In genomic region chr6:50802956-50803355, GRCm38 (mm10) we compare ENCODE assay signal across 16 mouse cellular contexts.
DNase-seq lines count a peak whose midpoint lies in the region; ATAC-seq lines count a peak whose summit lies in the region.
"Had no signal": no experiment of that assay in that cellular context is flagged by ENCODE, and none has a peak within 500 bp of the region (broad histone marks: within the 10 kb centered on the region; RNA-seq: fewer than 3 reads in every experiment).

No protein-coding gene starts in this region.

- peaks cover 2% of the 10 kb centered on the region; the same call in 1 of the 2 replicates for H3K27me3 ChIP-seq in forebrain, embryonic 16.5 days (replicated peaks; ENCODE audit: control insufficient read depth, insufficient read depth, low read length)
- peaks cover 3% of the 10 kb centered on the region; the same call in 1 of the 2 replicates for H3K27me3 ChIP-seq in forebrain, embryonic 15.5 days
- no peaks in the 10 kb centered on the region for H3K27me3 ChIP-seq in embryonic facial prominence, embryonic 14.5 days (replicated peaks; ENCODE audit: control insufficient read depth, insufficient read depth, low read length)
- peaks cover 78% of the 10 kb centered on the region for H3K27me3 ChIP-seq in limb, embryonic 13.5 days
- no peaks in the 10 kb centered on the region for H3K27me3 ChIP-seq in neural tube, embryonic 15.5 days (replicated peaks)
- H3K27me3 ChIP-seq: CH12.LX had no signal

- peak; percentile 48 for DNase-seq in embryonic facial prominence, embryonic 14.5 days (ENCODE audit: low spot score)
- no peak for DNase-seq in urinary bladder, adult 2 months (ENCODE audit: low spot score)
- DNase-seq in lung, postnatal 10 days = no peak
- no peak for DNase-seq in left cerebral cortex, postnatal 25 days (ENCODE audit: low spot score in 2 of 2)
- DNase-seq: cerebellum, postnatal 25 days; heart, adult 18-20 months; thymus, adult 2 months had no signal

- H3K4me2 ChIP-seq in forebrain, embryonic 16.5 days (ENCODE audit: low read length) = no peak overlapping the region
- H3K4me2 ChIP-seq in forebrain, embryonic 15.5 days (replicated peaks) = no peak overlapping the region
- H3K4me2 ChIP-seq in embryonic facial prominence, embryonic 14.5 days (ENCODE audit: low read depth, low read length) = no peak overlapping the region
- H3K4me2 ChIP-seq in limb, embryonic 13.5 days (replicated peaks) = 0 out of 2 replicates have a peak overlapping the region, but pooled peaks have one; percentile 16
- no peak overlapping the region for H3K4me2 ChIP-seq in neural tube, embryonic 15.5 days
- H3K4me2 ChIP-seq: kidney, embryonic 15.5 days; liver, embryonic 12.5 days had no signal

- peak overlapping the region; percentile 40 for H3K9ac ChIP-seq in forebrain, embryonic 16.5 days (replicated peaks; ENCODE audit: low read depth, low read length)
- H3K9ac ChIP-seq in forebrain, embryonic 15.5 days (replicated peaks) = no peak overlapping the region
- H3K9ac ChIP-seq in embryonic facial prominence, embryonic 14.5 days (ENCODE audit: low read depth, low read length) = no peak overlapping the region
- H3K9ac ChIP-seq in limb, embryonic 13.5 days = no peak overlapping the region
- H3K9ac ChIP-seq in neural tube, embryonic 15.5 days (replicated peaks) = no peak overlapping the region
- H3K9ac ChIP-seq: kidney, embryonic 15.5 days; liver, embryonic 12.5 days had no signal

- no peaks in the 10 kb centered on the region for H3K9me3 ChIP-seq in forebrain, embryonic 16.5 days (ENCODE audit: control insufficient read depth, low read length)
- H3K9me3 ChIP-seq in forebrain, embryonic 15.5 days = no peaks in the 10 kb centered on the region
- H3K9me3 ChIP-seq in embryonic facial prominence, embryonic 14.5 days (ENCODE audit: control insufficient read depth, low read length) = no peaks in the 10 kb centered on the region
- no peaks in the 10 kb centered on the region for H3K9me3 ChIP-seq in limb, embryonic 13.5 days
- no peaks in the 10 kb centered on the region for H3K9me3 ChIP-seq in neural tube, embryonic 15.5 days (replicated peaks)
- H3K9me3 ChIP-seq: kidney, embryonic 15.5 days; liver, embryonic 12.5 days; megakaryocyte, embryonic 14.5 days had no signal

- 10% methylated on average over 7 of the region's 7 CpGs for WGBS in forebrain, embryonic 16.5 days
- WGBS in forebrain, embryonic 15.5 days = 12% methylated on average over 7 of the region's 7 CpGs
- 58% methylated on average over 7 of the region's 7 CpGs for WGBS in embryonic facial prominence, embryonic 14.5 days
- whole genome bisulfite sequencing in limb, embryonic 13.5 days = 32% methylated on average over 7 of the region's 7 CpGs
- WGBS in neural tube, embryonic 15.5 days = 21% methylated on average over 7 of the region's 7 CpGs

- H3K4me1 ChIP-seq in forebrain, embryonic 16.5 days (replicated peaks; ENCODE audit: control insufficient read depth, insufficient read depth, low read length) = peaks cover 21% of the 10 kb centered on the region
- H3K4me1 ChIP-seq in forebrain, embryonic 15.5 days = peaks cover 12% of the 10 kb centered on the region
- H3K4me1 ChIP-seq in embryonic facial prominence, embryonic 14.5 days (ENCODE audit: control insufficient read depth, insufficient read depth, low read length) = peaks cover 9% of the 10 kb centered on the region
- peaks cover 31% of the 10 kb centered on the region for H3K4me1 ChIP-seq in limb, embryonic 13.5 days
- H3K4me1 ChIP-seq in neural tube, embryonic 15.5 days = peaks cover 29% of the 10 kb centered on the region
- H3K4me1 ChIP-seq: liver, embryonic 12.5 days; megakaryocyte, embryonic 14.5 days had no signal

- ATAC-seq in forebrain, embryonic 16.5 days = no peak
- ATAC-seq in forebrain, embryonic 15.5 days (replicated peaks) = no peak
- ATAC-seq in embryonic facial prominence, embryonic 14.5 days (ENCODE audit: low read depth) = no peak
- ATAC-seq in limb, embryonic 13.5 days (ENCODE audit: low FRiP score, low read depth) = 0 out of 2 replicates have a peak, but pooled peaks have one; percentile 26
- ATAC-seq in neural tube, embryonic 15.5 days (ENCODE audit: low FRiP score) = 0 out of 2 replicates have a peak, but pooled peaks have one; percentile 25
- ATAC-seq: activated CD4-positive, CD25-positive, alpha-beta regulatory T cell, adult 4 months; liver, embryonic 12.5 days had no signal

- intact Hi-C loops in left cerebral cortex, postnatal 25 days (cut with DNase I) = no loop called here

- H3K36me3 ChIP-seq in forebrain, embryonic 16.5 days (ENCODE audit: control insufficient read depth, insufficient read depth) = no peaks in the 10 kb centered on the region
- no peaks in the 10 kb centered on the region for H3K36me3 ChIP-seq in forebrain, embryonic 15.5 days
- no peaks in the 10 kb centered on the region for H3K36me3 ChIP-seq in embryonic facial prominence, embryonic 14.5 days (ENCODE audit: control insufficient read depth, insufficient read depth, low read length)
- H3K36me3 ChIP-seq in limb, embryonic 13.5 days = no peaks in the 10 kb centered on the region
- no peaks in the 10 kb centered on the region for H3K36me3 ChIP-seq in neural tube, embryonic 15.5 days
- H3K36me3 ChIP-seq: kidney, embryonic 15.5 days; liver, embryonic 12.5 days had no signal

- no peak overlapping the region for H3K4me3 ChIP-seq in forebrain, embryonic 16.5 days (replicated peaks; ENCODE audit: low read length)
- H3K4me3 ChIP-seq in forebrain, embryonic 15.5 days = no peak overlapping the region
- no peak overlapping the region for H3K4me3 ChIP-seq in embryonic facial prominence, embryonic 14.5 days (ENCODE audit: low read depth, low read length)
- no peak overlapping the region for H3K4me3 ChIP-seq in limb, embryonic 13.5 days
- H3K4me3 ChIP-seq in neural tube, embryonic 15.5 days (replicated peaks) = no peak overlapping the region
- H3K4me3 ChIP-seq: kidney, embryonic 15.5 days; liver, embryonic 12.5 days; megakaryocyte, embryonic 14.5 days had no signal

- H3K27ac ChIP-seq in forebrain, embryonic 16.5 days (ENCODE audit: low read length) = no peak overlapping the region; the same call in 1 of the 2 replicates
- H3K27ac ChIP-seq in forebrain, embryonic 15.5 days (replicated peaks) = no peak overlapping the region
- no peak overlapping the region for H3K27ac ChIP-seq in embryonic facial prominence, embryonic 14.5 days (replicated peaks; ENCODE audit: low read depth, low read length)
- H3K27ac ChIP-seq in limb, embryonic 13.5 days = 0 out of 2 replicates have a peak overlapping the region, but pooled peaks have one; percentile 39
- peak overlapping the region; percentile 68 for H3K27ac ChIP-seq in neural tube, embryonic 15.5 days (replicated peaks)
- H3K27ac ChIP-seq: kidney, embryonic 15.5 days; liver, embryonic 12.5 days had no signal

Comparison
In these comparisons a context has a peak if more than half of its experiments do, and no peak if none do; other contexts are left out.
1. ATAC-seq: peak in limb, embryonic 13.5 days (single experiment) and neural tube, embryonic 15.5 days (single experiment); none in forebrain, embryonic 16.5 days (single experiment), forebrain, embryonic 15.5 days (single experiment) and embryonic facial prominence, embryonic 14.5 days (single experiment).
2. H3K27ac ChIP-seq: peak in limb, embryonic 13.5 days (single experiment) and neural tube, embryonic 15.5 days (single experiment); none in forebrain, embryonic 16.5 days (single experiment), forebrain, embryonic 15.5 days (single experiment) and embryonic facial prominence, embryonic 14.5 days (single experiment).